Mouse (Mus musculus) fat pad, adult 2 months (tissue): ENCODE data around the gene Jph3.

ENCODE experiments used
- DNase-seq: peaks from one replicate; pipeline ENCODE4 v3.0.0-alpha.2; 2011; ENCODE audit warnings: low read depth, low spot score; ENCODE audit errors: extremely low read depth

The Jph3 gene

GRCm38 (mm10) chr8:121729754-121730153 lies 331 bp downstream of the Jph3 start:
- no peak for DNase-seq

- DNase-seq, result no peak
These were observed 747 bp downstream of the Jph3 start for GRCm38 (mm10) chr8:121730170-121730569.

- DNase-seq, result no peak
These were observed 1.2 kb downstream of the Jph3 start for GRCm38 (mm10) chr8:121730646-121731045.

- no peak for DNase-seq
These were observed 1.6 kb downstream of the Jph3 start for GRCm38 (mm10) chr8:121731060-121731459.

- DNase-seq, result no peak
These were observed 2.3 kb downstream of the Jph3 start for GRCm38 (mm10) chr8:121731471-121732333.

GRCm38 (mm10) chr8:121732334-121732665 lies 2.9 kb downstream of the Jph3 start:
- DNase-seq, result no peak

GRCm38 (mm10) chr8:121734262-121734661 lies 4.8 kb downstream of the Jph3 start:
- no peak for DNase-seq

GRCm38 (mm10) chr8:121736236-121736635 lies 6.8 kb downstream of the Jph3 start:
- DNase-seq, result no peak

GRCm38 (mm10) chr8:121740721-121741120 lies 11.3 kb downstream of the Jph3 start:
- no peak for DNase-seq

- DNase-seq, result no peak
These were observed 20.1 kb downstream of the Jph3 start for GRCm38 (mm10) chr8:121749501-121749900.

- no peak for DNase-seq
These were observed 21.1 kb downstream of the Jph3 start for GRCm38 (mm10) chr8:121750512-121750911.

- DNase-seq, result no peak
These were observed 22.0 kb downstream of the Jph3 start for GRCm38 (mm10) chr8:121751407-121751806.

GRCm38 (mm10) chr8:121758470-121758869 lies 29.0 kb downstream of the Jph3 start:
- DNase-seq, result no peak

- DNase-seq, result no peak
These were observed 31.1 kb downstream of the Jph3 start for GRCm38 (mm10) chr8:121760484-121760883.

GRCm38 (mm10) chr8:121761480-121761879 lies 32.1 kb downstream of the Jph3 start:
- no peak for DNase-seq

GRCm38 (mm10) chr8:121762999-121763699 lies 33.7 kb downstream of the Jph3 start:
- DNase-seq, result no peak

- DNase-seq, result no peak
These were observed 34.2 kb downstream of the Jph3 start for GRCm38 (mm10) chr8:121763700-121764013.

GRCm38 (mm10) chr8:121765594-121766138 lies 36.2 kb downstream of the Jph3 start:
- DNase-seq, result no peak

GRCm38 (mm10) chr8:121769095-121769494 lies 39.7 kb downstream of the Jph3 start:
- DNase-seq, result no peak

- DNase-seq, result no peak
These were observed 40.2 kb downstream of the Jph3 start for GRCm38 (mm10) chr8:121769621-121770020.

GRCm38 (mm10) chr8:121770845-121771752 lies 41.7 kb downstream of the Jph3 start:
- no peak for DNase-seq
